Mouse (Mus musculus) cerebellum, adult 11-12 months (tissue): ENCODE data around the gene Clint1.

ENCODE experiments used
- DNase-seq: peaks from one replicate; pipeline ENCODE4 v3.0.0; 2022

Gene Clint1

DNA sequence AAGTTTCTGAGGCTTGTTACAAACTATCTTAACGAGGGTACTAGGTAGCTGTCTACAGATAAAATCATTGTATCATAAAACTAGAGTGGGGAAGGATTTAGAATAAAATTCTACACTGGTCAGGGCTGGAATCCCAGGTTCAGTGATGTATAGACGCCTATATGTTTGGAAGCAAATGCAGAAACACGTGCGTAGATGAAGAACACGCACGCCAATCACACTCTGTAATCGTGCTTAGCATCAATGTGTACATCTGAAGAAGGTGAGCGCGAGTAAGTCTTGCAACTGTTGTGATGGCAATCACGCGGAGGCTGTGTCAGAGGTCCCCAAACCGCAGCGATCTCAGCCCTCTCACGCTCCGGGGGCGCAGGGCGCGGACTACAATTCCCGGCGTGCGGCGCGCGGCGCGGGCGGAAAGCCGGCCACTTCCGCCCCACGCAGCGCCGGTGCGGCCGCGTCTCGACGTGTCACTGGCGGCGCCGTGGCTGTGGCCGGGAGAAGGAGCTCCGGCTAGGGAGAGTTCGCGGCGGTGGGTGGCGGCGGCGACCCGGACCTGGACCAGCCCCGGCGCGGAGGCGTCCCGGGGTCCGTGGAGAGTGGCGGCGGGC lies at the start of gene Clint1:
Gene Clint1 (plus strand): TSS at position 536 of the 608 bp plus-strand sequence.
- peak; percentile 80 for DNase-seq

DNA sequence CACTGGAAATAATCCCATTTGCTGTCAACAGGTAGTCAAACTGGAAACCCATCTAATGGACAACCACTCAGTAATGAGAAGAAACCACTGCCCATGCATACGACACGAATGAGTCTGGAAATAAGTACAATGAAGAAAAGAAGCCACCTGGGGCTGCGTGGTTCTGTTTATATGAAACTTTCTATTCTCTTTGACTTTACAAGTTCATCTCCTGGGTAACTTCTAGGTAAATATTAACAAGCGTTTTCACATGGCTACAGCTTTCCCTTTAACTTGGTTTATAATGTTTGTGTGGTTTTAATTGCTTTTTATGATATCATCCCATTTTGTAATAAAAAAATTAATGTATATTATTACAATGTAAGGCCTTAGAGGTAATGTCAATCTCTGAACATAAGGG lies 47.8 kb upstream of the Clint1 start:
- DNase-seq = no peak

DNA sequence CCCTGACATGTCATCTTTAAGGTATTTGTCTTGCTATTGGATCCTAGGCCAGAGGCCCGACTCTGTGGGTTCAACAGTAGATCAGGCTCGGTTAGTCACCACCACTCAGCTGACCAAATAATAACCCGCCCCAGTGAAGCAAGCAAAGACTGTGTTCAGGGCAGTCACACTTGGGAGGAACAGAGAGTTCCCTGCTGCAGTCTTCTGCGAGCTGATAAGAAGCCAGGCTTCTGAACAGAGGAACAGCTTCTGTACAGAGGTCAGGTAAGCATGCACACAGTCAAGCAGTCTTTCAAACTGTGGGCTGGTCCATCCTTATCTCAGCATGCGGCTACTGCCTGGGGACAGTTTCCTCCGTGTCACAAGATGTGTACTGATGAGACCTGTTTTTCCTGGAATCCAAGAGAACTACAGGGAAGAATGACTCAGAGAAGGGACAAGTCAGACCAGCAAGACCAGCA lies 46.5 kb upstream of the Clint1 start:
- DNase-seq = no peak

DNA sequence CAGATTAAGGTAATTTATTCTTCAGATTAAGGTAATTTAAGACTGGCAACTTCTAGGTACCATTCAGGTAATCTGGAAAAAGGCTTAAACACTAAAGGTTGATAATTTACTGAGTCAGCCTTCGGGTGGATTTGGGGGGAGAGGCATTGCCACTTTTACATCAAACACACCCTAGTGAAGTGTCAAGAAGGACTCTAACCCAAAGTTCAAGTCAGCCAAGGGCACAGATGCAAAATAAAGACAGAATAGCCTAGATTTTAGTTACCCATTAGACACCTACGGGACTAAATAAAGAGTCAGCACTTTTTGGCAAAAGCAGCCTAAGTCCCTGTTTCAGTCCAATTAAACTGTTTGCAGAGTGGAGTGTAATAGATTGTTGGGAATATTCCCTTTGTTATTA lies 46.0 kb upstream of the Clint1 start:
- no peak for DNase-seq

DNA sequence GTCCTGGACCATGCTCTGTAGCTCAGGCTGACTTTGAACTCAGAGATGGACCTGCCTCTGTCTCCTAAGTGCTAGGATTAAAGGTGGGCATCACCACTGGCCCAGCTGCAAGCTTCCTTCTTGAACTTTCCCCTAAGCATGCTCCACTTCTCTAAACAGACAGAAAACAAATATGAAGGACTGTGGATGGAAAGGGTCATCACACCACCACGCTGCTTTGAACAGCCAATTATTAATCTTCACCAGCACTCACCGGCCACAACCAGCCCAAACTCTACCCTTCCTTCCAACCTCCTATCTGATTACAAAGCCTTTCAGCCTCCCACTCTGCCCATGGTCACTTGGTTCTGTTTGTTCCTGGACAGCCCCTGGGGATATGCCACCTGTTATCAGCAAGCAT lies 45.6 kb upstream of the Clint1 start:
- no peak for DNase-seq

DNA sequence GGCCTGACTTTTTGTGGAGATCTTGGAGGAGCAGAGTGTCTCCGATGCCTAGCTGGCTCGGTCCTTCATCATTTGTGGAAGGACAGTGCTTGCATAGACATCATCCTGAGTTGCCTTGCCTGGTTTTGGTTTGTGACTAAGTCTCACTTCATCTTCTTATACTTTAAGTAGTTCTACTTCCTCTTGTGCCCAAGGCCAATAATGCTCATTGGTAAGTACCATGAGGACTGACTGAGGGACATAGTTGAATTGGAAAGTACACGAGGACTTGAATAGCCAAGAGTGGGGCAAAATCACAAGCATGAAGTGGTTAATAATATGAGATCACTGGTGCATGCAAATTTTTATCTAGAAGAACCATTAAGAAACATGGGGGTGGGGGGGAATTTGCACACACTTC lies 45.0 kb upstream of the Clint1 start:
- DNase-seq = no peak

DNA sequence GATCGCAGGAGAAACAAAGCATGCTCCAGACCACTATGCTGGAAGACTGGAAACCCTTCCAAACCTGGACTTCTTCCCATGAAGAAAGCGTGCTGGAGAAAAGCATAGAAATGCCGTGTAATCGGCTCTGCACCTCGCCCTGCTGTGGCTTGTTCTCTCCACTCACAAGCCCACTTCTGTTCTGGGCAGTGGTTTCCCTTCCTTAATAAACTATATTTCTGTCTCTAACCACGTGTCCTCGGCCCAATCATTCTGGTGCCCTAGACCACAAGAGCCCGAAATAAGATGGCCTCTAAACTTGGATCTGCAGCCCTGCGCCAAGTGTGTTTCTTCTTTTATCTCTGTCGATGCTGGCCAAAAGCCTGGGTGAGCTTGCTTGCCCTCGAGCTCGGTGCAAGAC lies 44.0 kb upstream of the Clint1 start:
- DNase-seq = no peak

DNA sequence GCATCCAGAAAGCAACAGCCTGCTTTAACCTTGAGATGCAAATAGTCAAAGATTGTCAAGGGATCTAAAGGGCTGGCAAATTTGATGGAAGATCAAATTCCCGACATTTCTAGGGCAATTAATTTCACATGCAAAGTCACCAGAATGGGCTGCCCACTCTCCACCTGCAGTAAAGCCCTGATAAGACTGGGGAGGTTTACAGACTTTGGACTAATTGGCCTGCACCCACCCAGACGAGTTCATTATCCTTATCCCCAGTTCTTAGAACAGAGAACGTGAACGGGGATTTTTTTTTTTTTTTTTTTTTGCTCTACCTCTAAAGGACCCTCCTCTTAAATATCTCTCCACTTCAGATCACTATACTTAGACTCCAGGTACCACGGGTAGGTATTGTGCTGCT lies 42.4 kb upstream of the Clint1 start:
- no peak for DNase-seq

DNA sequence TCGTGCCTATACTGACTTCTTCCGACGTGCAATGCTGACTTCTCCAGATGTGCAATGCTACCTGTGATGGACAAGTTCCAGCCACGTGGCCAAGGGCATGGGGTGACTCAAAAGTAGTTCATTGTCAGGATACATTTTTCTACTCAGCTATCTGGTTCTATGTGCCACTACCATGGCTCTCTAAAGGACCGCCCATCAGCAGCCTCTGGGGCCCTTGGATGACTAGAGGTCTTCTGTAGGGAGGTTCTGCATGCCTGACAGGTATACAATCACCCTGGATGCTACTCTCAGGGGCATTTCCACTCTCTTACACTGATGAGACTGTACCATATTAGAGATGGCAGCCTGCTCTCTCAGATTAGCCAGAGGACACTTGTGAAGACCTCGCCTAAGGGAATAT lies 41.8 kb upstream of the Clint1 start:
- DNase-seq = no peak

DNA sequence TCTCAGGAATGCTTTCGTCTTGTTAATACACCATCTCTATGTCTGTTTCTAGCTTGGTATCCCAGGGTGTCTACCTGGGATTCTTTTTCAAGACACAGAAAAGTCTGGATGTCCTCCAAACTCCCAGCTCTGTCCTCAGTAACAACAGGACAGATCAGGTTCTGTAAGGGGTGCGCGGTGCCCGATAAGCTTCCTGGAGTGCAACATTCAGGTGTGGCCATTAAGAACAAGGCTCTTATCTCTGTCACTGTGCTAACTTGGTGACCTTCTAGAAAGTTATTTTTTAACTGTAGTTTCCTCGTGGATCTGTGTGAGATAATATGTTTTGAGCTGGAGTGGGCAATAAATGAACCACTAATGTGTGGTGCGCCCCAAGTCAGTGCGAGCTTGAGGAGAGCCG lies 41.0 kb upstream of the Clint1 start:
- no peak for DNase-seq

DNA sequence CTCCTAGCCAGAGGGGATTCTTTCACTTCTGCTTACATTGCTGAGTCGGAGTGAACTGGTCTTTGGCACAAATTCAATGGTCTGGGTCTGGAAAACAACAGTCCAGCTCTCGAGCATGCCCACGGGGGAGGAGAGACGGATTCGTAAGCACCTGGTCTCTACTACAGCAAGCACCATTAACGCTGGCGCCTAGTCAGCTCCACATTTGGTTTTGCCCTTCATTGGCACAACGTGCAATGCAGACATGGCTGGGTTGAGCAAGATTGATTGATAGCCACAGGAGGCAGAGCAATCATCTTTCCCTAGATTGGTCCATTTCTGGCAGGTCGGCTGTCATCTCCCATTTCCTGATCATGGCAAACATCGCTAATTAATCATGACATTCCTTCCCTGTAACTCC lies 36.2 kb upstream of the Clint1 start:
- DNase-seq = no peak

DNA sequence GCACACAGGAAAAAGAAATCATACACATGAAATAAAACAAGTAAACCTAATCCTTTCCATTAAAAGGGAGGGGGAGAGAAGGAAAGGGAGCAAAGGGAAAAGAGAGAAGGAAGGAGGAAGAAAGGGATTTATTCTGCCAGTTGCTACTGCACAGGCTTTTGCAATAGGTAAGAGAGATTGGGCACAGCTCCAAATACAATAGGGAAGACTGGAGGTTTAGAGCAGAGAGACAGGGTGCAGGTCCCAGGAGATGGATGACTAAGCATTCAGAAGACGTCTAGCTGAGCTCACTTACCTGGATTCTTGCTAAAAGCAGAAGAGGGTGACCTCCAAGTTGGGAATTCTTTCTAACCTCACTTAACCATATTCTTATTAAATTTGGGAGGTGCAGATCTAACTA lies 35.1 kb upstream of the Clint1 start:
- no peak for DNase-seq

DNA sequence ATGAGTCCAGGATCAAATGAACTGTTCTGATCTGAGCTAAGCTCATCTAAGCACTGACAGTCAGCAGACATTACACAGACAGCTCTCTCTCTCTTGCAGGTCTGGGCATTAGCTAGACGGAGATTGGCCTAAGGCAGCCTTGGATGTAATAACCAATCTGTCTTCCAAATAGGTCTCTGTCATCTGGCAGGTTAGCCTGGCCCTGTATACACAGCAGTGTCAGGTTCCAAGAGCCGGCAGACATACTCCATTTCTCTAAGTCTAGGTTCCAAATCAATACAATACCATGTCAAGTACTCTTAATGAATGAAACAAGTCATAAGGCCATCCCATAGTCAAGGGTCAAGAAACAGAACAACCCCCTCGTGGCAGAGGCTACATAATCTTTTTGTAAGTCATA lies 33.9 kb upstream of the Clint1 start:
- no peak for DNase-seq

DNA sequence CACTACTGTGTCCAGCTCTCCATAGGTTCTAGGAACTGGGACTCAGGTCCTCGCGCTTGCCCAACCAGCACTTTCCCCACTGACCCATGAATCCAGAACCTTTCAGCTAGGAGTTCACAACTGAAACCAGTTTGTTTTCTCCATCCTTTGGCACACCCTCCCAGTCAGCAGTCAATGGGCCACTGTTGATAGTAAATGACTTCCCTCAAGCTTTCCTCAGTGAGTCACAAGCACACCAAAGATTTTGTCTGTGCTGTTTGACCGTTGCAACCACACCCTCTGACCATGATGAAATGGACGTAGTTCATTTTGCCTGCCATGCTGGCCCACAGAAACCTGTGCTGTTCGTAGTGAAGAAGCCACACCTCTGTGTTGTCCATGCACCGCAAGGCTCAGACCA lies 30.9 kb upstream of the Clint1 start:
- no peak for DNase-seq

DNA sequence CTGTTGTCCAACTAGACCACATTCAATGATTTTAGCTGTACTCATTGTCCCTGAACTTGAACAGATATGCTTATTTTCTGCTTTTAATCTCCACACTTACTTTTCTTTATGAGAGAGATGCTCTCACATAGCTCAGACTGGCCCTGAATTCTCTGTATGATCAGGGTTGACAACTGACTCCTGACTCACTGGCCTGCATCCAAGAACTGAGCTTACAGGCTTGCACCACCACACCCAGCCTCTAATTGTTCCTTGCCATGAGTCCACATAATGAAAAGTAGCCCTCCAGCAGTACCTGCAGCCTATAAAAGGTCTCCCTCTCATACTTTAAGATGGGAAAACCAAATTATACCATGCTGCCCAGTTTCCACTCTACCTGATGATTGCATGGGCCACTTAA lies 21.7 kb upstream of the Clint1 start:
- DNase-seq = no peak

DNA sequence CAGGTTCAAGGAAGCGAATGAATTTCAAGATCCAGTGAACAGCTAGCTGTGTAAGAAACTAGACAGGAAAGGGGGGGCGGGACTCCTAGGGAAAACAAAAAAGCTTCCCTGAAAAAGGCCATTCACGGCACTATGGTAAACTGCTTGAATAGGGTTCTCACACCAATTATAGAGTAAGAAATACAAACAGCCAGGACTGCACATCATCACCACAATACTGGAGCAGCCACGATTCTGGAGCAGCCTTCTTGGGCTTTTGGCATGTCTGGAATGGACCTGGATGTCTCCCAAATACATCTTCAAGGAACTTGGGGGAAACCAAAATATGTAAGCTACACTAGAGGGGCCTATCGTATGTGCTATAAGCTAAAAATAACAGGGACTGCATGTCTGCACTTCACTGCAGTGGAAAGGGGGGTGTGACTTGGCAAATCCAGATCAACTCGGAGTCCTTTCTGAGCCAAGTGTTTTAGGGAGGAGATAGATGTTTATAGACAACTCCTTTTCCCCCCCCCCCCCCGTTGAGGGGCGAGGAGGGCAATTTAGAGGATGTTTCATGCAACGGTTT lies 21.0 kb upstream of the Clint1 start:
- DNase-seq = no peak

DNA sequence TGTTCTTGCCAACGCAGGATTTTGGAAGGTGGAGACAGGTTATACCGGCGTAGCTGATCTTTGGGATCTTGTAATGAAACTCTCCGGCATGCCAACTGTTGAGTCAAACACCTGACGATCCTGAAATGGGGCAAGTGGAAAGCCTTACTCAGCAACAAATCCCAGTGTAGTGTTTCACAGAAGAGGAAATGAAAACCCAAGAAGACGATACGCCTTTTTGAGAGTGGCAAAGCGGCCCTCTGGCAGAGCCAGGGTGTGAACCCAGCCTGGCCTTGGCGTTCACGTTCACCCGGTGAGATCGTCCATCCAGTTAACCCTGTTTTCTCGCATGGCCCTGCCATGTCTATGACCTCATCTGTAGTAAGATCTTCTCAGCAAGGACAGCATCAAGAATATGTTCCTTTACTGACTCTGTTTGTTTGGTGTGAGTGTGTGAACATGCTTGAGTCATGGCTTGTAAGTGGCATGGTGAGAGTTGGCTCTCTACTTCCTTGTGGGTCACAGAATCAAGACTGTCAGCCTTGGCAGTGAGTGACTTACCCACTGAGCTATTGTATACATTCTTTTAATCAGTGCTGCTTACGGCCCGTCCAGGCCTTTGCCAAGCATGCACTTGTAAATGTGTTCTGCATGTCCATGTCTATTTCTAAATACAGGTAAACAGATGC lies 20.2 kb upstream of the Clint1 start:
- DNase-seq = no peak

DNA sequence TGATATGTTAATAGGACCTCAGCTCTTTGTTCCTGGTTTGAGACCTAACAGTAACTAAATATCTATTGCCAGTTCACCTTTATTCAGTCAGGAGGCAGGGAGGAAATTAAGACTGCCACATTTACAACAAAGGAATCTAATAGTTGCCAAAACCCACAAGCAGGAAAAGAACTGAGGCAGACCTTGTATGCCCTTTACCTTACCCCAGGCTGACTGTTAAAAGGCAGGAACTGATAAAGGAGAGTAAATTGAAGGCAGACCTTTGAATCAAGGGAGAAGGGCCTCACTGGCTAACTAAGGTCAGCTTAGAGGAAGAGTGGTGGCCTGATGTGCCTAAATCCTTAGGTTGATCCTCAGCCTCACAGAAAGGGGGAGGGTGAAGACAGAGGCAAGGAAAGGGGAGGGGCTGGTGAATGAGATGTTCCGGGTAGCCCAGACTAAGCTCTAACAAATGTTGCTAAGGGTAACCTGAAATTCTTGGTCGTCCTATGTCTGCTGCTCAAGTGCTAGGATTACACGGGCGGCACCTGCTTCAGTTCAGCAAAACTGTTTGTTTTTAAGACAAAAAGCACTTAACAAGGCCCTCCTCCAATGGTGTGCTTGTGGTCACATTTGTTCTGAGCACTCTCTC lies 16.1 kb upstream of the Clint1 start:
- DNase-seq = no peak

DNA sequence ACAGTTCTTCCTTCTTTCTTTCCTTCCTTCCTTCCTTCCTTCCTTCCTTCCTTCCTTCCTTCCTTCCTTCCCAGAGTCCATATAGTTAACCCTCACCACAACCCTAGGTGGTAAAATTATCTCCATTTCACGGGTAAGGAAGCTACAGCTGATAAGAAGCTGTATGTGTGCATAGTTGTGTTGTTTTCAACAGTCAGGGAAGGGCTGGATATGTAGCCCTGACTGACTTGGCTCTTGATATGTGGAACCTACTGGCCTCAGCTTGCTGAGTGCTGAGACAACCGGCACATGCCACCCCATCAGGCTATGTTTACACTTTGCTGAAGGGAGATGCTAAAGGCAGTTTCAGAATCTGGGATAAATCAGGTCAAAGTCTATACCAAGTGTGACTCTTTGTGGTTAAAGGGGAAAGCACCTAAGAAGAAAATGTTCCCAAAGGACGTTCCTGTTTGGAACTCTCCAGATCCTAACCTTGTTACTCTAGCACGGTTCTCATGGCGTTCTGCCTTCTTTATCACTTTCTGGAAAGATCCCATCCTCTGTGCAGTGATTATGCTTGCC lies 14.5 kb upstream of the Clint1 start:
- no peak for DNase-seq

DNA sequence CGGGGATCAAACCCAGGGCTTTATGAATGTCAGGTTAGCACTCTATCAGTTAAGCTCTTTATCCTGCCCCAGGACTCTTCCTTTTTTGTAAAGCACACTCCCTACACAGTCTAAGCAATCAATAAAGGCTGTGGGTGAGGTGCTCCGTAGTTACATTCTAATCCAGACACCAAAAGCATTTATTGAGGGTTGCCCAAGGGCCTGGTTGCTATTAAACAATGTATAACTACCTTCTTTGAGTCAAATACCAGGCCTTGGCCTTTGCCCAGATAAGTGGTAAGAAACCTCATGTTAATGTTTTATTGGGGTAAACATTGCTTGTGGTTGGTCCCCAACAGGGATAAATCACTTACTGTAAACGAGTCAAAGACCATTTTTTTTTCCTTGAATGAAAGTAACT lies 13.4 kb upstream of the Clint1 start:
- DNase-seq = no peak

DNA sequence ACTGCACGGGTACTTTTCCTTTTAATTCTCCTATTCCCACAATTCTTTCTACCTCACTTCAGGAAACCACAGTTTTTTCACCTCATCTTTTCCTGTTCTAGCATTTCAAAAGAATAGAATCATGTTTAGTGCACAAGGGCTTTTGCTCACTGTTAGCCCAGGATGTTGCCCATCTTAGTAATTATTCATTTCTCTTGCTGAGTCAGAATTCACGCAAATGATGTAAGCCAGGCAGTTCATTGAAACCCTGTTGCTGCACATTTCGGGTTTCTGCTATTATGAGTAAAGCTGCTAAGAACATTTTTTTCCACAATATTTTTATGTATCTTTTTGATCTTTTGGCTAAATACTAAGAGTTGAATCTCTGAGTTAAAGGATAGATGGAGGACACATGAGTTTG lies 11.5 kb upstream of the Clint1 start:
- DNase-seq = no peak

DNA sequence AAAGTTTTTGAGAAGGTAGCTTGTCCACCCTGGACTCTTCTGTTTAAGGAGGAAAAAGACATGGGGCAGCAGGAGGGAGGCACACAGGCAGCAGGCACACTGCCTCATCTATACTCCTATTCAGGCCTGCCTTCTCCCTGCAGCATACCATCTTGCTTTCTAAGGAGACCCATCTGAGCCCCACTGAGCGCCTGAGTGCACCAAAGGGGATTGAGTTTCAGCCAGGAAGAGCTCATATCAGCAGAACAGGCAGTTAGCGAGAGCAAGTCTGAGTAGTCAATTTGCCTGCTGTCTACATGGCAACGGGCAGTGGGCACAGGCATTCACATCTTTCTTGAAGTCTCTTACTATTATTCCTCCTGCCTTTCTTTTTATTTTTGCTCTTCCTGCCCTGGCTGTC lies 5.8 kb upstream of the Clint1 start:
- DNase-seq = no peak

DNA sequence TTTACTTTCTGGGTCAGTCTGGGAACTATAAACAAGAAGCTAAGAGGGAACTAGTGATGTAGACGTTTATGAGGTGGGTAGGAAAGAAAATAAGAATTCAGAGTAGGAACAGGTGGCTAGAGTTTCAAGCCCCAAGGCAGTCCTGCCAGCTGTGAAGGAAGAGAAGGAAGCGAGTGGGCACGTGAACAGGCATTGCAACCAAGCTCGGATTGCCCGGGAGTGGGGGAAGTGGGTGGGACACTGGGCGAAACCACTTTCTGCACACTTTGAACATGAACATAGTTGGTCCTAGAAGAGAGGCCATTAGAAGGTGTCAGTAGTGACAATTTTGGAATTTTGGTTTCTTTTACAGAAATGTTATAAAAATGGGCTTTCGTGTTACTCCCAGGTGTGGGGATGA lies 4.3 kb upstream of the Clint1 start:
- no peak for DNase-seq

DNA sequence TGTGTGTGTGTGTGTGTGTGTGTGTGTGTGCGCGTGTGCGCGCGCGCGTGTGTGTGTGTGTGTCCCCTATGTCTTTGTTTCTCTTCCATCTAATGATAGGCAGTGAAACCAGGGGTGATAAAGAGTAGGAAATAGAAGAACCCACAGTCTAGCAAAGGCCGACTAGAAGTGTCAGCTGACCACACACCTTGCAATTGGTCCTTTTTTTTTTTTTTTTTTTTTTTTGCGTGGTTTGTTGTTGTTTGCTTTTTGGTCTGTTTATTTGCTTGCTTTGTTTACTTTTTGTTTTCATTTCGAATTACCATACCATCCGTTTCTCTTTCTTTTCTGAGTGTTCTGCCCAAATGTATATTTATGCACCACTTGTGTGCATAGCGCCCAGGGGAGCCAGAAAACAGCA lies 3.6 kb upstream of the Clint1 start:
- DNase-seq = no peak
